In the genomic region with DNA sequence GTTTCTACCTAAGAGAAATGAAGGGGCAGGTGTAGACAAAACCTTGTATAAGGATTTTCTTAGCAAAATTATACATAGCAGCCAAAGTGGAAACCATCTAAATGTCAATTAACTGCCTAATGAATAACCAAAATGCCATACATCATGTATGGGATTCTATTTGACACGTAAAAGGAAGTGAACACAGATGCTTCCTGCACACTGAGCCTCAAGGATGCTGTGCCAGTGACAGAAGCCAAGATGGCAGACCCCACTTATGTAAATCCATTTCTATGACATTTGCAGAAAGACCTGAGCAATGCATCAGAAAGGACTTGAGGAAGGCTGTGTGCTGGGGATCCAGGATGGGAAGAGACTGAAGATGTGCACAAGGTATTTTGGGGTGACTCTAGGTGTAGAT, we compare ENCODE assay signal across 16 mouse cellular contexts. TPM values are rescaled to one million over a fixed set of nuclear protein-coding genes. Genes with fewer than 3 reads are reported as not detected.
"Had no signal": no experiment of that assay in that cellular context is flagged by ENCODE, and none has a peak within 500 bp of the region (broad histone marks: within the 10 kb centered on the region; RNA-seq: fewer than 3 reads in every experiment).

No protein-coding gene starts in this region.

- H3K4me3 ChIP-seq: megakaryocyte, embryonic 14.5 days; midbrain, embryonic 13.5 days; midbrain, embryonic 15.5 days; neural tube, embryonic 12.5 days; stomach, embryonic 15.5 days had no signal

- H3K27me3 ChIP-seq: megakaryocyte, embryonic 14.5 days; midbrain, embryonic 13.5 days; midbrain, embryonic 15.5 days; neural tube, embryonic 12.5 days; stomach, embryonic 15.5 days had no signal

- H3K4me1 ChIP-seq: megakaryocyte, embryonic 14.5 days; neural tube, embryonic 12.5 days; stomach, embryonic 15.5 days had no signal

- H3K36me3 ChIP-seq: midbrain, embryonic 13.5 days; midbrain, embryonic 15.5 days; neural tube, embryonic 12.5 days; stomach, embryonic 15.5 days had no signal

- DNase-seq: lung, adult 18-20 months; lung, embryonic 14.5 days; lung, postnatal 10 days; lung, postnatal 4 days; right cerebral cortex, postnatal 14 days; thymus, adult 2 months; thymus, postnatal 25 days; thymus, postnatal 4 days had no signal

- ATAC-seq: midbrain, embryonic 13.5 days; midbrain, embryonic 15.5 days had no signal

- H3K4me2 ChIP-seq: lung, embryonic 14.5 days; midbrain, embryonic 11.5 days; midbrain, embryonic 13.5 days; midbrain, embryonic 15.5 days; neural tube, embryonic 12.5 days; stomach, embryonic 15.5 days had no signal

- H3K27ac ChIP-seq: midbrain, embryonic 13.5 days; midbrain, embryonic 15.5 days; neural tube, embryonic 12.5 days; stomach, embryonic 15.5 days; stomach, postnatal 0 days had no signal

- H3K9ac ChIP-seq: lung, embryonic 14.5 days; midbrain, embryonic 13.5 days; midbrain, embryonic 15.5 days; neural tube, embryonic 12.5 days; stomach, embryonic 15.5 days had no signal

- H3K9me3 ChIP-seq: megakaryocyte, embryonic 14.5 days; midbrain, embryonic 13.5 days; midbrain, embryonic 15.5 days; neural tube, embryonic 12.5 days; stomach, embryonic 15.5 days had no signal

RNA-seq across cellular contexts. Expression of a gene that starts 28.6 kb away (rescaled TPM):
- polyA plus RNA-seq: lung, embryonic 14.5 days; lung, embryonic 16.5 days had no signal
